Mouse (Mus musculus): Measurements from ENCODE around the gene Mrpl22. TPM values are rescaled to one million over a fixed set of nuclear protein-coding genes. Genes with fewer than 3 reads are reported as not detected.
"Not testable (repeated sequence)": the region's sequence is repeated elsewhere in the genome, so short reads cannot be mapped to it uniquely, and the experiment has no call there.

Gene Mrpl22
- total RNA-seq, 2 experiments from 2014 or later = 35.6 to 45.8 TPM

DNA sequence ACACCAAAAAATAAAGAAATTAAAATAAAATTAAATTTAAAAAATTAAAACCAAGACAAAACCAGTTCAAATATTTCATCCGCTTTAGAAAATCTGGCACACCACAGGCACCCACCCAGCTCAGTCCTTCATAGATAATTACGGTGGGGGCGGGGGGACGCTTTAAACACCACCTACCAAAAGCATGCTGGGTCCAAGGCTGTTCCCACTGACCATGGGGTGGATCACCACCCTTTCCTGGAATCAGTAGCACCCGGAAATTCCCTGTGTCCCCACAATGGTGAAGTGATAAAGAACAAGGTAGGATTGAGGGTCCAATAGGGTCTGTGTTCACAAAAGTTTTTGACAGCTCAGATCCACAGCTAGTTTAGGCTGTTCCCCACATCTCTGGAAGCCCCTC is 44.4 kb downstream of the Mrpl22 start:
- DNase-seq = no peak
- Histone ChIP-seq H3K27ac (peak overlapping the region; percentile 92; the same call in 1 of the 2 replicates), H3K4me3 (peak overlapping the region; percentile 88)
- TF ChIP-seq CTCF (IDR thresholded peaks at IDR 0.05) = no peak
- intact Hi-C loops (cut with DNase I) = no loop called here

DNA sequence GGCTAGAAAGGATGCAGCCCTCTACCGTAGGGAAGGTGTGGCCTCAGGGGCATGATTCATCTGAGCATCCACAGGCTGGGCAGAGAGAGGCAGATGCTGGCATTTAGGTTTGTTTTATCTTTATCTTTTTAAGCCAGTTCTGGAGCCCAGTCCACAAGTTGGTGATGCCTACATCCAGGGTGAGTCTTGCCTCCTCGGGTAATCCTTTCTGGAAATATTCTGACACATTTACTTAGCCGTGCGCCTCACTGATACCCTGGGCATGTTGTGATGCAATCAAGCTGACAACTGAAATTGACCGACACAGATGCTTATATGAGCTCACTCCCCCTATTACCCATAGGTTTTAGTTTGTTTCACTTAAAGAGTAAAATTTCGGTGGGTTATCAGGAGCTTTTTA is 45.4 kb downstream of the Mrpl22 start:
- Histone ChIP-seq H3K27ac (no peak overlapping the region), H3K4me3 (peak overlapping the region; percentile 13; the same call in 1 of the 2 replicates)
- TF ChIP-seq CTCF (IDR thresholded peaks at IDR 0.05) = no peak
- intact Hi-C loops (cut with DNase I) = no loop called here
- DNase-seq = no peak

DNA sequence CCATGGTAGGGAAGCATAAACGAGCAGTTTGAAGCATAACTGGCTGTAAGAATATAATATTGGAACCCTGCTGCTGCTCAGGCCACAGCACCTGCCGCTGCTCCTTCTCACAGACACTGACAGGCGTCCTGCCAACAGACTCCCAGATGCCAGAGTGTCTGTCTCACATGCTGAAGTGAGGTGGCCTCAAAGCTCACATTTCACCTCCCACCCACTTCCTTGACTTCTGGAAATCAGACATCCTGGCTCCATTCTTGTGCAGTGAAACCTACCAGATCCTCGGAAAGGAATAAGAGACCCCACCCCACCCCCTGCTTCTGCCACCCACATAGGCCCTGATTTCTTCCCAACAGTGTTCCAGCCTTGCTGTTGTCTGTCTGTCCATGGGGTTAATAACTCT is 52.3 kb downstream of the Mrpl22 start:
- peak overlapping the region; percentile 71 for H3K27ac ChIP-seq
- intact Hi-C loops (cut with DNase I) = no loop called here
- peak; percentile 85 for DNase-seq
- TF ChIP-seq CTCF (IDR thresholded peaks at IDR 0.05) = no peak
- H3K4me3 ChIP-seq = no peak overlapping the region

GRCm38 (mm10) chr11:58224313-58224712 is 52.9 kb downstream of the Mrpl22 start:
- intact Hi-C loops (cut with DNase I) = no loop called here
- Histone ChIP-seq H3K27ac (peak overlapping the region; percentile 71), H3K4me3 (no peak overlapping the region)
- DNase-seq = peak; percentile 28
- TF ChIP-seq CTCF (IDR thresholded peaks at IDR 0.05) = no peak

- intact Hi-C loops (cut with DNase I) = loop anchor here (1.0 to 5.0 kb wide), 2 partner anchors 46 to 77 kb away; no protein-coding TSS in a partner anchor
- H3K27ac ChIP-seq = peak overlapping the region; percentile 71; the same call in 1 of the 2 replicates
- DNase-seq, H3K4me3 ChIP-seq: not testable (repeated sequence)
These were observed 53.4 kb downstream of the Mrpl22 start for GRCm38 (mm10) chr11:58224872-58225271.

GRCm38 (mm10) chr11:58225655-58226054 is 54.2 kb downstream of the Mrpl22 start:
- intact Hi-C loops (cut with DNase I) = loop anchor here (1.0 to 5.0 kb wide), 2 partner anchors 46 to 77 kb away; no protein-coding TSS in a partner anchor
- peak overlapping the region; percentile 68 for H3K27ac ChIP-seq
- H3K4me3 ChIP-seq = peak overlapping the region; percentile 30; the same call in 1 of the 2 replicates
- peak; percentile 80 for DNase-seq
- peak; percentile 99; the same call in 1 of the 2 replicates for TF ChIP-seq CTCF (IDR thresholded peaks at IDR 0.05)

DNA sequence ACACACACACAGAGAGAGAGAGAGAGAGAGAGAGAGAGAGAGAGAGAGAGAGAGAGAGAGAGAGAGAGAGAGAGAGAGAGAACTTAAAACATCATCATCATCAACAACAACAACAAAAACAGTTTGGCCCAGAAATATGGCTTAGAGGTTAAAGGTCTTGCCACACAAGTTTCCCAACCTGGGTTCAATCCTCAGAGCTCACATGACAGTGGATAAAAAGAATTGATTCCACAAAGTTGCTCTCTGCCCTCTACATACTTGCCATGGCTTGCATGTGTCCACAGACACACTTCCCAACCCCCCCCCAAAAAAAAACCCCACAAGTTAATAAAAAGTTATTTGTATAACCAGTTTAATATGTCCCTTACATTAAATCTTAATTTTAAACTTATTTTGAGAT is 55.0 kb downstream of the Mrpl22 start:
- no peak for DNase-seq
- no peak overlapping the region for H3K4me3 ChIP-seq
- H3K27ac ChIP-seq = no peak overlapping the region
- no peak for TF ChIP-seq CTCF (IDR thresholded peaks at IDR 0.05)
- intact Hi-C loops (cut with DNase I) = loop anchor here (5.0 kb wide), 1 partner anchor 76 kb away; no protein-coding TSS in a partner anchor

GRCm38 (mm10) chr11:58228021-58228420 is 56.6 kb downstream of the Mrpl22 start:
- H3K27ac ChIP-seq, H3K4me3 ChIP-seq, DNase-seq: not testable (repeated sequence)
- intact Hi-C loops (cut with DNase I) = loop anchor here (5.0 kb wide), 1 partner anchor 74 kb away; no protein-coding TSS in a partner anchor

Other genes with a start within 250 kb of the Mrpl22 start
- gene Larp1, start 162.6 kb upstream of the Mrpl22 start, total RNA-seq (2021) = 10 to 100 TPM; 90.4 to 98.4 TPM
- gene Gm12248, start 78.5 kb upstream of the Mrpl22 start, total RNA-seq (2021) = not detected
- gene Cnot8, start 67.5 kb upstream of the Mrpl22 start, total RNA-seq (2021) = 10 to 100 TPM; 28.4 to 38.0 TPM
- 10 to 100 TPM in 1 of 2 experiments, 1 to 10 TPM in 1; 8.7 to 10.9 TPM for gene Gemin5, start 3.1 kb upstream of the Mrpl22 start, total RNA-seq (2021)
- 1 to 10 TPM; 6.5 to 9.7 TPM for gene Igtp, start 27.9 kb downstream of the Mrpl22 start, total RNA-seq (2021)
- 10 to 100 TPM in 1 of 2 experiments, 1 to 10 TPM in 1; 8.7 to 14.6 TPM for gene Irgm2, start 28.0 kb downstream of the Mrpl22 start, total RNA-seq (2021)
- gene 4930438A08Rik, start 103.1 kb downstream of the Mrpl22 start, total RNA-seq (2021) = not detected
- gene Zfp692, start 135.4 kb downstream of the Mrpl22 start, total RNA-seq (2021) = 1 to 10 TPM; 4.1 to 5.0 TPM
- gene Zfp672, start 158.7 kb downstream of the Mrpl22 start, total RNA-seq (2021) = 10 to 100 TPM; 43.1 to 44.6 TPM
- gene Sh3bp5l, start 159.1 kb downstream of the Mrpl22 start, total RNA-seq (2021) = 10 to 100 TPM; 21.2 to 23.5 TPM
- not detected for gene Lypd8, start 207.4 kb downstream of the Mrpl22 start, total RNA-seq (2021)
- not detected for gene 1810065E05Rik, start 249.4 kb downstream of the Mrpl22 start, total RNA-seq (2021)